Mouse (Mus musculus): Measurements from ENCODE around the gene BC048671.

GRCm38 (mm10) chr6:90320429-90320828 lies 19.4 kb downstream of the BC048671 start:
- no peak for TF ChIP-seq CTCF (IDR thresholded peaks at IDR 0.05; ENCODE audit: borderline replicate concordance, extremely low read depth, insufficient read depth, insufficient read length)
- no peak for TF ChIP-seq POLR2A (IDR thresholded peaks at IDR 0.05; ENCODE audit: borderline replicate concordance, extremely low read depth, insufficient read depth, insufficient read length, poor library complexity, severe bottlenecking)

Data from brain, embryonic 14.5 days (tissue).